Mouse (Mus musculus): ENCODE data around the gene Dock9.

Dock9 gene

DNA sequence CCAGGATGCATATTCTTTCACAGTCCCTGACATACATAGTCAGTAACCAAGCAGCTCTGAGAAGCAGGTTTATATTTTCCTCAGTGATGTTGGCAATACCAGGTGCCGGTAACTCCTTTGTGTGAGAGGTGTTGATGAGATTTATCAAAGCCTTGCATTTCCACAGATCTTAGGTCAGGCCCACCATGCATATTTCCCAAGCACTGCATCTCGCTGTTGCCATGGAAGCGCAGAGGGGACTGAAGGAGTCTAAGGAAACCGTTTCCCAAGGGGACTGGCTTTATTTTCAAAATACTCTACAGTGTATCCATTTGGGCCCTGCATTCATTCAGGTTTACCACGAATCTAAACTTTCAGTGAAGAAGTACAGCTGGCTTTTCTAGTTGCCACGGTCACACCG lies 233.0 kb downstream of the Dock9 start:
- DNase-seq, result no peak

- DNase-seq, result no peak
Measured at GRCm38 (mm10) chr14:121563954-121564353, 233.7 kb downstream of the Dock9 start.

DNA sequence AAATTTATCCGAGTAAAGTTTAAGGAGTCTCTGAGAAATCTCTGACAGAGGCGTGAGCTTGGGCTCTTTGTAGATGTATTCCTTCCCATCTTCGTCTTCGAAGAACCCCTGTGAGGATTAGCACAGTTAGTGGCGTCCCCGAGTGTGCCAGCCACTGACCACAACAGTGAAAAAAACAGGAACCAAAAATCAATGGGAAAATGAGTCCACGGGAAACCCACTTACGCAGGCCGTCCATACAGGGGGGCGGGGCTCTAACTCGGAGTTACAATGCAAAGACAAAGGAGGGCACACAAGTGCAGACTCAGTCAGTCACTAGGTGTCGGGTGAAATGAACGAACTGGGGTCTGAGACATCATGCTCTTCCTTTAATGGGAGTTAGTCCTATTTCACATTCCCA lies 238.6 kb downstream of the Dock9 start:
- DNase-seq, result no peak

DNA sequence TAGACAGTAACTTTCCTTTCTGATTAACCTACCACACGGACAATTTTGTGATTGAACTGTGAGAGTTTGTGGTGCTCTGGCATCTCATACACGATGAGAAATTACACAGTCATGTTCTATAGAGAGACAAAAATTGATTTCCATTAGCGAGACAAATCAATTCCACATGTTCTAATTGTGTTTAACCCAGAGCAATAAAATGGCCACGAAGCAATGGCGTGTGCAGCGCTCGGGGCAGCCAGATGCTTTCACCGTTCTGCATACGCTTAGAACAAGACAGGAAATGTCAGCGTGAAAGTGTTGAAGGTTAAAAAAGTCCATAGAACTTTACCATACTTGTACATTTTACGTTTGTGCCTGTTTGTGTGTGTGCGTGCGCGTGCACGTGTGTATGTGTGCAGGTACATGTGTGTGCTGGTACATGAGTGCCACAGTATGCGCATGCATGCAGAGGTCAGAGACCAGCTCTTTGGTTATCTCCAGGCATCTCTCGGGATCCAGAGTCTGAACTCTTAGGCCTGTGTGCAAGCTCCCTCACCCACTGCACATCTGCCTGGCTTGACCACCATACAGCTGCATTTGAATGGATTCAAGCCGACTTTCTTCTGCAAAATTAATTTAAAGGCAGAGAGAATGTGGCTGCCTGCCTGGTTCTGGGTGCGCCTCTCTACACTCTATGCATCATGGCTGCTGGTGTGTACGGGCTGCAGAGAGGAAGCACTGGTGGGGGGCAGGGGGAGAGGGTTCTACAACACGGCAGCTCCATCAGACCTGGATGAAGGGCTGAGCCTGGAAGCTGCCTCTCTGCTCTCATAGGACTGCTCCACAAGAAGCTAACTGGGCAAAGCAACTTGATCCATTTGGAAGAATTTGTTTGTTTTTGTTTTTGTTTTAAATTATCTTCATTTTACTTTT lies 241.0 kb downstream of the Dock9 start:
- no peak for DNase-seq

DNA sequence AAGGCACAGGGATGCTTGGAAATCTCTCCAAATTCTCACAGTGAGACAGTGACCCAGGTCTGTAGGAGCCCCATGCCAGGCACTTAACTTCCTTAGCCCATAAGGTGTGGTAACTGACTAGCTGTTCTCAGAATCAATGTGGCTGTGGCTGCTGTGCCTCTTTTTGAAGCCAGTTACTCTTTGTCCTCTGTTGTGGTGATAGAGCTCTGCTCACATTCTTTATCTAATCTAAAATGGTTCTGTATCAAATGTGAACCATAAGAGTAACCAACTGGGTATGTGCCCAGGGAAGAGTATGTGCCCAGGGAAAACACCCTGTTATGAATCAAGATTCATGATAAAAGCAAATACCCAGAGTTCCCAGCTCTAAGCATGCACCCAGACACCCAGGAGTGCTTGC lies 243.9 kb downstream of the Dock9 start:
- no peak for DNase-seq

GRCm38 (mm10) chr14:121552586-121552985 lies 245.1 kb downstream of the Dock9 start:
- no peak for DNase-seq

- DNase-seq, result no peak
Measured at GRCm38 (mm10) chr14:121549834-121550233, 247.8 kb downstream of the Dock9 start.

- no peak for DNase-seq
Measured at GRCm38 (mm10) chr14:121547745-121548144, 249.9 kb downstream of the Dock9 start.

GRCm38 (mm10) chr14:121546621-121547020 lies 251.0 kb downstream of the Dock9 start:
- DNase-seq, result no peak

DNA sequence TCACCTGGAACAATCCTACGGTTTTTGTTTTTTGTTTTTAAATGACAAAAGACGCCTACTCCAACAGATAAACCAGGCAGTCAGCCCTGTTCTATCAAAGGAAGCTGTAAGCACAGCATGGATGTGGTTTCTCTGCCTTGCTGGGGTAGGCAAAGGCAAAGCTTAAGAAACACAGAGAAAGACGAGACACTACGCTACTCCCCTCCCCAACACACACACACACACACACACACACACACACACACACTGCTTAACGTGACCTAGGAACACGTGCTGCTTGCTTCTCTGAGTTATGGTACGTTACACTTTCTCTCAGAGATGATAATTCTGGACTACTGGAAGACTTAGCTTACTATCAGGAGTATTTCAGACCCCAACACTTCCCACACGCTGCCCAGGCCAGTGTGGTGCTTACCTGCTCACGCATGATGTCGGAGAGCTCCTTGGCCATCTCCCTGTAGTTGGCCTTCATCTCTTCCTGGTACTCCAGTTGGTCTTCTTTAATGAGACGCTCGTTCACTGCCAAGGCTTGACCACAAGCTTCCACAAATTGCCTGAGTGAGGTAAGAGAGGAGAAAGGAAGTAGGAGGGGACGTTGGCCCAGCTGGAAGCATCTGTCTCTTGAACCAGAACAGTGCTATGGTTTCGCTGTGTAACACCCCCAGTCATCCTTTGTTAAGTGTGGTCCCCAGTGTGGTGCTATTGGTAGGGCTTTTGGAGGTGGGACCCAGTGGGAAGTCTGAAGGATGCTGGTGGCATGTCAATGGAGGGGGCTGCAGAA lies 251.9 kb downstream of the Dock9 start:
- DNase-seq, result no peak

- no peak for DNase-seq
Measured at GRCm38 (mm10) chr14:121541262-121541661, 256.4 kb downstream of the Dock9 start.

DNA sequence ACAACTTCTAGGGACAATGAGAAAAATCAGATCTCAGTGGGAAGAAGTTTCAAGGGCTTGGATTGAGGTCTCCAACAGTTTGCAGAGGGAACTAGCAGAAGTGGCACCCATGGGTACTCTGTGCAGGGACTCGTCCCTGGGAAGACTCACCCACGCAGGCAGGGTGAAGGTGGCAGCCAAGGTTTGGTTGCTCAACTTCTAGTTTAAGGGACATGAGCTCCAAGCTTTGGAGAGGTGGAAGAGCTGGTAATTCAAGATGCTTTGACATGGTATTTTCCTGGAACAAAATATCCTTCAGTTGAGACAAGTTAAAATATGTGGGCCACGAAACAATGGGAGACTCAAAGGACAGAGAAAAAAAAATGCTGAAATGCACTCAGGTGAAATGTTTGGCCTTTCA lies 263.1 kb downstream of the Dock9 start:
- no peak for DNase-seq

DNA sequence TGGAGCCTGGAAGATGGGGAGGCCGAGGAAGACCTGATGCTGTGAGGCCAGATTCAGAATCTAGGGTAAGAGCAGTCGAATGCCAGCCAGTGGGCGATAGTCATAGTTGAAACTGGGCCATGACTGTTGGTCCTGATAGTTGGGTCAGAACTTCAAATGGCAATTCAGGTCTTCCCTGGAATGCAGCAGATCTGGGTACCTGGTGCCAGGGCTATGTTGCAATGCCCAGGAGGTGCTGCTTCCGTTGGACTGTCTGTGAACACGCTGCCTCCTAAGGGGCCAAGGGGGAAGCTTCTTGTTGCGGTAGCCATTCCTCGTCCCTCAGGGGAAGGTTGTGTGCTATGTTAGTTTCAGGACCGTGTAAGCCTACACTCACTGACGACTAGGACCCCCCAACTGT lies 266.8 kb downstream of the Dock9 start:
- DNase-seq, result no peak

GRCm38 (mm10) chr14:121527883-121528282 lies 269.8 kb downstream of the Dock9 start:
- no peak for DNase-seq

- no peak for DNase-seq
Measured at GRCm38 (mm10) chr14:121527201-121527600, 270.4 kb downstream of the Dock9 start.

GRCm38 (mm10) chr14:121521709-121522108 lies 275.9 kb downstream of the Dock9 start:
- peak in 1 of 2 experiments; percentile 38 for DNase-seq

DNA sequence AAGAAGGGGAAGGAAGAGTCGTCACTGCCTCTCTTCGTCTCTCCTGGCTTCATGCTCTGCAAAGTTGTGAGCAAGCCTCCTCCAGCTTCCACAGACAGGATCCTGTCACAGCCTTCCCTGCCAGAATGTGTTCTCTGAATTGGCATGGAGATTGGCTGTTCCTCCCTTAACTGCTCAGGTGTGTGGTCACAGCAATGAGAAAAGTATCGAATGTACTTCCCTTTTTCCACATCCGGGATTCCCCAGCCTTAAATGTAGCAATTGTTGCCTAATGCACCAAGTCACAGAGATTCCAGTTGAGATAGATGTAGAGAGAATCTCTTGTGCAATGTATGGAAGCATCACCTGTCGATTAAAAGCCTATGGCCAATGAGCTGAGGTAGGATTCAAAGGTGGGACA lies 280.8 kb downstream of the Dock9 start:
- DNase-seq, result no peak

GRCm38 (mm10) chr14:121508929-121509328 lies 288.7 kb downstream of the Dock9 start:
- DNase-seq, result no peak

DNA sequence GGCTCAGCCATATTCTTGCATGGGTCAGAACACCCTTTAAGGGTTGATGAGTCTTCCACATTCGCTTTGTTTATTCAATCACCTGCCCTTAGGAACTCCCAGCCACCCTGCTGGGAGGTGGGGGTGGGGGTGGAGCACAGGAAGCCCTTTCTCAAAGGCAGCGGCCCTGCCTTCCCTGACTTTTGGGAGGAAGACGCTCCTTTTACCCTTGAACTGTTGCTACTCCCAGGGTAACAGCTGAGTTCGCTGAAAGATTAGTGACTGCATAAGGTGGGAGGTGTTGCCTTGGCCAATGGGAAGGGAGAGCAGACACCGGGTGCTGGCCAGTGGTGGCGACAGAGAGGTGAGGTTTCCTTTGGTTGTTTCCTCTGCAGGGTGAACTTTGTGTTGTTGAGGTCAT lies 291.3 kb downstream of the Dock9 start:
- no peak for DNase-seq

DNA sequence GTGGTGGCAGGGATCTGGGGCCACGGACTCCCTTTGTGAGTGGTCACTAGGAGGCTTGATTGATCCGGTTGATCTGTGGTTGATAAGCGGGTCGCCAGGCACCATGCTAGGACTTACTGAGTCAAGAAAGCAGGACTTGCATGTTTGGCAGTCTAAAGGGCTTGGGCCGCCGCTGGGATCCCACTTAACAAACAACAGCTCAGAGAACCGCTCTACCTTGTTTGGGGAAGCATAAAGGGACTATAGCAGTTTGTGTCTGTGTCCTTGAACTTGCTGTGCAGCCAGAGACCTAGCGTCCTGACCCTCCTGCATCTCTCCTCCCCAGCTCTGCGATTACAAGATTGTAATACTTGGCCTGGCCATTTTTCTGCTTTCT lies 292.2 kb downstream of the Dock9 start:
- DNase-seq, result no peak

- DNase-seq, result peak; percentile 16 to 39
Measured at GRCm38 (mm10) chr14:121504781-121505484, 292.7 kb downstream of the Dock9 start, which contains the start of gene Slc15a1. TSS of gene Slc15a1 (minus strand) at chr14:121505252.

- no peak for DNase-seq
Measured at GRCm38 (mm10) chr14:121500577-121500976, 297.1 kb downstream of the Dock9 start.

DNA sequence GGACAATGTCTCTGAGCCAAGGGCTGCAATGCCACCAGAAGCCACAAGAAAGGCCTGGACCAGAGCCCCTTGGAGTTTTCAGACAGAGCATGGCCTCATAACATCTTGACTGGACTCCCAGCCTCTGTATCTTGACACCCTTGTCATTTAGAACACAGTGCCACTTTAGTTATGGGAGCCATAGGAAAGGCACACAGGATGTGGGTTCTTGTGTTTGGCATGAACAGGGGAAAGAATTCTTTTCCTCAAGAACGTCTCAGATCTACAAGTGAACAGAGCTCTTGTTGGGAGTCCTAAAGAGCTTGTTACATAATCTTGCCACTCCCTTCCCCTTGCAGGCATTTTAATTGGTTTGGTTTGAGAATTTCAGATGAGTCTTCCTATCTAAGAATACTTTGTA lies 297.9 kb downstream of the Dock9 start:
- DNase-seq, result no peak
